Mouse (Mus musculus): ENCODE measurements at regions not wholly inside any gene's neighbourhood (a gene's known extent, or its start where the extent isn't known, plus 50 kb on each side); places are given as distances from the start of the nearest gene placed in this dataset.
"Not testable (repeated sequence)": the region's sequence is repeated elsewhere in the genome, so short reads cannot be mapped to it uniquely, and the experiment has no call there.

- WGBS: 65% methylated on average over 4 of the region's 4 CpGs
- Histone ChIP-seq H3K4me3 (replicated peaks) (no peak overlapping the region), H3K36me3 (no peaks in the 10 kb centered on the region), H3K27me3 (no peaks in the 10 kb centered on the region), H3K4me2 (replicated peaks) (no peak overlapping the region), H3K4me1 (no peaks in the 10 kb centered on the region), H3K9ac (no peak overlapping the region), H3K27ac (replicated peaks) (no peak overlapping the region), H3K9me3 (replicated peaks) (no peaks in the 10 kb centered on the region)
- ATAC-seq (ENCODE audit: insufficient number of reproducible peaks, low FRiP score, low TSS enrichment, low read depth): no peak
These were observed 278.9 kb downstream of the Med10 start for GRCm38 (mm10) chr13:70081108-70081507.

GRCm38 (mm10) chr13:70092886-70093285, 290.7 kb downstream of the Med10 start:
- Histone ChIP-seq H3K4me3 (replicated peaks) (no peak overlapping the region), H3K27ac (replicated peaks) (no peak overlapping the region), H3K9me3 (replicated peaks) (no peaks in the 10 kb centered on the region), H3K9ac (no peak overlapping the region), H3K36me3 (no peaks in the 10 kb centered on the region), H3K4me1 (no peaks in the 10 kb centered on the region), H3K4me2 (replicated peaks) (no peak overlapping the region), H3K27me3 (no peaks in the 10 kb centered on the region; the same call in 1 of the 2 replicates)
- WGBS: 39% methylated on average over 4 of the region's 4 CpGs
- no peak for ATAC-seq (ENCODE audit: insufficient number of reproducible peaks, low FRiP score, low TSS enrichment, low read depth)

- ATAC-seq (ENCODE audit: insufficient number of reproducible peaks, low FRiP score, low TSS enrichment, low read depth): no peak
- no peak overlapping the region for H3K4me2 ChIP-seq (replicated peaks)
- no peak overlapping the region for H3K4me3 ChIP-seq (replicated peaks)
- 50% methylated on average over 2 of the region's 2 CpGs for WGBS
- no peaks in the 10 kb centered on the region; the same call in 1 of the 2 replicates for H3K27me3 ChIP-seq
- H3K36me3 ChIP-seq: no peaks in the 10 kb centered on the region
- no peak overlapping the region for H3K9ac ChIP-seq
- H3K27ac ChIP-seq (replicated peaks): no peak overlapping the region
- no peaks in the 10 kb centered on the region for H3K4me1 ChIP-seq
- no peaks in the 10 kb centered on the region for H3K9me3 ChIP-seq (replicated peaks)
These were observed 291.8 kb downstream of the Med10 start for GRCm38 (mm10) chr13:70093970-70094369.

- Histone ChIP-seq H3K4me1 (no peaks in the 10 kb centered on the region), H3K36me3 (no peaks in the 10 kb centered on the region), H3K27me3 (no peaks in the 10 kb centered on the region; the same call in 1 of the 2 replicates), H3K9me3 (replicated peaks) (no peaks in the 10 kb centered on the region), H3K27ac (replicated peaks) (no peak overlapping the region), H3K4me3 (replicated peaks) (no peak overlapping the region), H3K4me2 (replicated peaks) (no peak overlapping the region), H3K9ac (no peak overlapping the region)
- 67% methylated on average over 7 of the region's 7 CpGs for WGBS
- no peak for ATAC-seq (ENCODE audit: insufficient number of reproducible peaks, low FRiP score, low TSS enrichment, low read depth)
These were observed 294.5 kb downstream of the Med10 start for GRCm38 (mm10) chr13:70096430-70097301.

GRCm38 (mm10) chr13:70100091-70100490, 297.9 kb downstream of the Med10 start:
- H3K4me3 ChIP-seq (replicated peaks); H3K4me2 ChIP-seq (replicated peaks); H3K9me3 ChIP-seq (replicated peaks); H3K36me3 ChIP-seq; H3K27me3 ChIP-seq; H3K4me1 ChIP-seq; H3K27ac ChIP-seq (replicated peaks); H3K9ac ChIP-seq; ATAC-seq (ENCODE audit: insufficient number of reproducible peaks, low FRiP score, low TSS enrichment, low read depth): not testable (repeated sequence)
- 76% methylated on average over 1 of the region's 1 CpGs for WGBS

DNA sequence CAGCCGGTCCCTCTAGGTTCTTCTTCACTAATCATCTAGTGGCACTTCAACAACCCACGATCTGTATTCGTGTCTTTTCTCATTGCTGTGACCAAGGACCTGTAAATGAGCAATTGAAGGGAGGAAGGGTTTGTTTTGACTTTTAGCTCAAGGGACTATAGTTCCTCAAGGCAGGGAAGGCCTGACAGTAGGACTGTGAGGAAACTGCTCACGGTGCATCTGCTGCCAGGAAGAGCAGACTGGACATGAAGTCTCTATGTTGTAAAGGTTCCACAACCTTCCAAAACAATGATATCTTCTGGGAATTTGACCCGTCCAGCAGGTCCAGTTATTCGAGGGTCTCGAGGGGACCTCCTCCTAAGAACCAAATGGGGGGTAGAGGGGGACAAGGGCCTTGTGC, 300.8 kb downstream of the Med10 start:
- no peak overlapping the region for H3K9ac ChIP-seq
- no peak for ATAC-seq (ENCODE audit: insufficient number of reproducible peaks, low FRiP score, low TSS enrichment, low read depth)
- no peaks in the 10 kb centered on the region for H3K4me1 ChIP-seq
- no peak overlapping the region for H3K27ac ChIP-seq (replicated peaks)
- H3K4me2 ChIP-seq (replicated peaks): no peak overlapping the region
- H3K36me3 ChIP-seq: no peaks in the 10 kb centered on the region
- no peaks in the 10 kb centered on the region for H3K9me3 ChIP-seq (replicated peaks)
- no peak overlapping the region for H3K4me3 ChIP-seq (replicated peaks)
- no peaks in the 10 kb centered on the region for H3K27me3 ChIP-seq
- WGBS: 78% methylated on average over 7 of the region's 7 CpGs

- 82% methylated on average over 10 of the region's 10 CpGs for WGBS
- ATAC-seq (ENCODE audit: insufficient number of reproducible peaks, low FRiP score, low TSS enrichment, low read depth); H3K4me3 ChIP-seq (replicated peaks); H3K27me3 ChIP-seq; H3K27ac ChIP-seq (replicated peaks); H3K4me1 ChIP-seq; H3K4me2 ChIP-seq (replicated peaks); H3K9ac ChIP-seq; H3K9me3 ChIP-seq (replicated peaks); H3K36me3 ChIP-seq: not testable (repeated sequence)
These were observed 301.3 kb downstream of the Med10 start for GRCm38 (mm10) chr13:70103491-70103890.

GRCm38 (mm10) chr13:70103903-70104302, 301.7 kb downstream of the Med10 start:
- Histone ChIP-seq H3K27ac (replicated peaks) (no peak overlapping the region), H3K4me3 (replicated peaks) (no peak overlapping the region), H3K27me3 (no peaks in the 10 kb centered on the region), H3K4me2 (replicated peaks) (no peak overlapping the region), H3K9ac (no peak overlapping the region), H3K4me1 (no peaks in the 10 kb centered on the region), H3K9me3 (replicated peaks) (no peaks in the 10 kb centered on the region), H3K36me3 (no peaks in the 10 kb centered on the region)
- no peak for ATAC-seq (ENCODE audit: insufficient number of reproducible peaks, low FRiP score, low TSS enrichment, low read depth)
- WGBS: 83% methylated on average over 4 of the region's 4 CpGs

- Histone ChIP-seq H3K4me3 (replicated peaks) (no peak overlapping the region), H3K9ac (no peak overlapping the region), H3K36me3 (no peaks in the 10 kb centered on the region), H3K27me3 (no peaks in the 10 kb centered on the region), H3K4me2 (replicated peaks) (no peak overlapping the region), H3K27ac (replicated peaks) (no peak overlapping the region), H3K9me3 (replicated peaks) (no peaks in the 10 kb centered on the region), H3K4me1 (no peaks in the 10 kb centered on the region)
- WGBS: 83% methylated on average over 9 of the region's 9 CpGs
- ATAC-seq (ENCODE audit: insufficient number of reproducible peaks, low FRiP score, low TSS enrichment, low read depth): no peak
These were observed 313.4 kb downstream of the Med10 start for GRCm38 (mm10) chr13:70115576-70115975.

- no peaks in the 10 kb centered on the region for H3K9me3 ChIP-seq (replicated peaks)
- H3K4me3 ChIP-seq (replicated peaks): no peak overlapping the region
- no peaks in the 10 kb centered on the region for H3K36me3 ChIP-seq
- no peak for ATAC-seq (ENCODE audit: insufficient number of reproducible peaks, low FRiP score, low TSS enrichment, low read depth)
- H3K27ac ChIP-seq (replicated peaks): no peak overlapping the region
- no peak overlapping the region for H3K4me2 ChIP-seq (replicated peaks)
- no peak overlapping the region for H3K9ac ChIP-seq
- WGBS: 29% methylated on average over 9 of the region's 9 CpGs
- H3K4me1 ChIP-seq: no peaks in the 10 kb centered on the region
- H3K27me3 ChIP-seq: no peaks in the 10 kb centered on the region
These were observed 322.8 kb downstream of the Med10 start for GRCm38 (mm10) chr13:70124860-70125545.

DNA sequence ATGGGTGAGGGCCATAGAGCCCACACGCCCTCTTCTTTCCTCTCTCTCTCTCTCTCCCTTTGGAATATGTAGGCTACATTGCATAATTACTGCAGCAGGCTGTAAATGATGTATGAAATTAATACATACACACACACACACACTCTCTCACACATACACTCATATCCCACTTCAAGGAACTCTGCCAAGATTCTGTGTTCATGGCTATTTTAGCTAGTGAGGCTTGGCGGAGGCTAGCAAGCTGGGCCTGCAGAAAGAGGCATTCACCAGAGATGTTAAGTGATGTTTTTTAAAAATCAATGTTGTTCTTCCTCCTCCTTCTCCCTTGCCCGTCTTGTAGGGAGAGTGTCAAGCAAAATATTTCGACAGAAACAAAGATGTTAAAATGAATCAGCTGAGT, 325.1 kb downstream of the Med10 start:
- no peak for ATAC-seq (ENCODE audit: insufficient number of reproducible peaks, low FRiP score, low TSS enrichment, low read depth)
- no peak overlapping the region for H3K4me2 ChIP-seq (replicated peaks)
- 69% methylated on average over 4 of the region's 4 CpGs for WGBS

More for the DNA sequence above, 325.1 kb downstream of the Med10 start:
- H3K27ac ChIP-seq (replicated peaks): no peak overlapping the region
- no peaks in the 10 kb centered on the region for H3K36me3 ChIP-seq
- H3K9me3 ChIP-seq (replicated peaks): no peaks in the 10 kb centered on the region
- H3K4me1 ChIP-seq: no peaks in the 10 kb centered on the region
- H3K9ac ChIP-seq: no peak overlapping the region
- no peaks in the 10 kb centered on the region for H3K27me3 ChIP-seq
- H3K4me3 ChIP-seq (replicated peaks): no peak overlapping the region
